In genomic region chr2:117412045-117412606, GRCm38 (mm10) we compare ENCODE assay signal across 10 mouse cellular contexts.
DNase-seq lines count a peak whose midpoint lies in the region; ATAC-seq and TF ChIP-seq lines count a peak whose summit lies in the region.
"Had no signal": no experiment of that assay in that cellular context is flagged by ENCODE, and none has a peak within 500 bp of the region (broad histone marks: within the 10 kb centered on the region; RNA-seq: fewer than 3 reads in every experiment).

No protein-coding gene starts in this region.

- H3K4me3 ChIP-seq in heart, postnatal 0 days (ENCODE audit: low read depth, low read length), result no peak overlapping the region
- H3K4me3 ChIP-seq: heart, embryonic 15.5 days had no signal

- H3K27me3 ChIP-seq in heart, postnatal 0 days (ENCODE audit: control insufficient read depth, insufficient read depth, low read length), result no peaks in the 10 kb centered on the region
- H3K27me3 ChIP-seq: heart, embryonic 15.5 days had no signal

- intact Hi-C loops in left cerebral cortex, postnatal 14 days (cut with DNase I), result no loop called here

- no peaks in the 10 kb centered on the region for H3K4me1 ChIP-seq in heart, postnatal 0 days (ENCODE audit: control insufficient read depth, insufficient read depth)
- H3K4me1 ChIP-seq: heart, embryonic 15.5 days had no signal

- no peak for TF ChIP-seq EP300 in heart, postnatal 0 days (IDR thresholded peaks at IDR 0.05; ENCODE audit: low read depth)

- no peak overlapping the region for H3K9ac ChIP-seq in heart, postnatal 0 days (replicated peaks; ENCODE audit: low read depth, low read length)
- H3K9ac ChIP-seq: heart, embryonic 15.5 days had no signal

- no peak overlapping the region for H3K27ac ChIP-seq in heart, postnatal 0 days (ENCODE audit: low read depth)
- H3K27ac ChIP-seq: heart, embryonic 15.5 days; macrophage had no signal

- peak; percentile 25 for DNase-seq in heart, postnatal 0 days (ENCODE audit: low spot score)
- no peak for DNase-seq in heart, adult 11 months
- peak; percentile 63 for DNase-seq in CD4-positive, CD25-positive, alpha-beta regulatory T cell, adult 2 months (ENCODE audit: low read depth, low spot score)
- DNase-seq in brain, adult 2 months (ENCODE audit: low read depth, low spot score), result peak; percentile 82
- DNase-seq in left cerebral cortex, postnatal 14 days (ENCODE audit: low spot score in 2 of 2), result peak; percentile 46 to 52
- DNase-seq in B cell, adult 2 months, result no peak
- no peak for DNase-seq in natural killer cell, adult 2 months (ENCODE audit: low spot score in 2 of 2)

- no peaks in the 10 kb centered on the region for H3K9me3 ChIP-seq in heart, postnatal 0 days (replicated peaks; ENCODE audit: control insufficient read depth, low read length)
- H3K9me3 ChIP-seq: heart, embryonic 15.5 days had no signal

- H3K36me3 ChIP-seq in heart, postnatal 0 days (replicated peaks; ENCODE audit: control insufficient read depth, insufficient read depth, low read length), result no peaks in the 10 kb centered on the region
- H3K36me3 ChIP-seq: heart, embryonic 15.5 days had no signal

- ATAC-seq in heart, postnatal 0 days (ENCODE audit: insufficient read depth, low read depth), result no peak
- no peak for ATAC-seq in erythroblast, adult 5-6 weeks (replicated peaks; ENCODE audit: low FRiP score, poor library complexity, severe bottlenecking)

- 40% methylated on average over 4 of the region's 4 CpGs for WGBS in heart, postnatal 0 days

- TF ChIP-seq CTCF in heart, postnatal 0 days (IDR thresholded peaks at IDR 0.05; ENCODE audit: low read depth), result peak; percentile 55

- H3K4me2 ChIP-seq in heart, postnatal 0 days (ENCODE audit: low read depth, low read length), result no peak overlapping the region
- H3K4me2 ChIP-seq: heart, embryonic 15.5 days had no signal

Comparison
In these comparisons a context has a peak if more than half of its experiments do, and no peak if none do; other contexts are left out.
1. DNase-seq: peak in heart, postnatal 0 days (single experiment), CD4-positive, CD25-positive, alpha-beta regulatory T cell, adult 2 months (single experiment), brain, adult 2 months (single experiment) and left cerebral cortex, postnatal 14 days (2 of 2); none in heart, adult 11 months (single experiment), B cell, adult 2 months (0 of 2) and natural killer cell, adult 2 months (0 of 2).